Mouse (Mus musculus) left cerebral cortex, adult 18-20 months (tissue): ENCODE results near the gene Abcg1. TPM values are rescaled to one million over a fixed set of nuclear protein-coding genes. Genes with fewer than 3 reads are reported as not detected.

Source experiments
- DNase-seq, 2 experiments: peaks; one replicate each; pipeline ENCODE4 v3.0.0; 2021 to 2022; ENCODE audit warnings: low spot score in 2 of 2, mixed read lengths in 1 of 2
- total RNA-seq, 2 experiments: library from RNA; stranded (reverse); gene quantifications; 2 replicates each; pipeline ENCODE4 v1.2.3; 2021

Gene Abcg1
- total RNA-seq, 2 experiments from 2014 or later: 70.5 to 80.0 TPM

DNA sequence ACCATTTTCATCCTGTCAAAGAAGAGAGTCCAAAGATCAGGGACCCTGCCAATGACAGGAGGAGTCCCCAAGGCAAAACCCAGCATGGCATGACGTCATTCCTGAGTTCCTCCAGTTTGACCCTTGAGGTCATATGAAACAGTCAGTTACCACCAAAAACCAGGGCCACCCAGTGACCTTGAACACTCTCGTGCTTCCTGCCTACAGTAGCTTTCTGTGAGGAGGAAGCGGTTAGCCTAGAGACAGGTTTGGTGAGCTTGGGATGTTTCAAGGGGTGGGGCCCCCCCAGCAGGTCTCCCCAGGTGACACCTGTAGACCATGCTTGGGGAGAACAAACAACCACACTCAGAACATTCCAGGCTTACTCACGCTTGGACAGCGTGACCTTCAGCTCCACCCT lies 20.1 kb downstream of the Abcg1 start:
- no peak for DNase-seq

DNA sequence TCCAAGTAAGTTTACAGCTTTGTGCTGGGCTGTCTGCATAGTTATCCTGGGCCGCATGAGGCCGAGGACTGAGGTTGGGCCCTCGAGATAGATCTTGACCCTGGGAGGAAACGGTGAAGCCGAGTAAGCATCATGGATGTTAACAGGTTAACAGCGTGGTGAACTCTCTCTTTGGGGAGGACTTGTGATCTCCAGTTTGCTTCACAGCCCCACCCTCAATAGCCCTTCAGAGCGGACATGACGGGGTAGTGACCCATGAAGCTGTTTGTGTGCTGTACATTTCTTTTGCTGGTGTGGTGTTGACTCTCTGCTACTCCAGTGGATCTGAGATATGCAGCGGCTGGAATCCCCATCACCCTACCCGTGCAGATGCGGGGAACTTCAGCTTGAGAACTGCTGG lies 21.1 kb downstream of the Abcg1 start:
- no peak for DNase-seq

DNA sequence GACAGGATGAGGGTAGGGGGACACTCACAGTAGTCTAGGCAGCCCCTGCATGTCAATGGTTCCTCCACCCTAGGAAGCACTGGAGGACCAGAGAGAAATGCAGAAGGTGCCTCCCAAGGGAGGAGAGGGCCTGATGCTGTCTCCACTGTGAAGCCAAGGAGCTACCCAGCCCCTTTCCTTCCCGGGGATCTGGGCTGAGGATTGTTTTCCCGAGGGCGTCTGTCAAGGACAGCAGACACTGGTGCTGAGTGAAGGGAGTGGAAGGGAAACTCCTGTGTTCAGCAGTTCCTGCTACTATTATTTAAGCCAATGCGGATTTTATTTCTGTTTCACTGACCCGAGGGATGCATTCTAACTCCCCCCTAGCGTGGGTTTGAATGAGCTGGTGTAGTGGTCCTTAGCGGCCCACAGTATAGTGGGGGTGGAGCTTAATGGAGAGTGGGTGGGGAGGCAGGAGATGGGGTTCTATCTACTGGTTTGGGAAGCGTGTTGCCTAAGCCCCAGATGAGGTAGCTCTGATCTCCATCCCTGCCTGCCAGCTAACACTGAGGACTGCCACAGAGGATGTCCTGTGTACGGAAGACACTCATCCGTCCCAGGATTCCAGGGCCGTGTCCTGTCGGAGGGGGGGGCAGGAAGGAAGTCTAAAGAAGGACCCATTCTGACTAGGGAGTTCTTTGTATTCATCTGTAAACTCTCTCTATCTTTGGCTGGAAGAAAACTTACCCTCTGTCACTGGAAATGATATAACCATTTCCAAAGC lies 21.8 kb downstream of the Abcg1 start:
- DNase-seq: no peak

DNA sequence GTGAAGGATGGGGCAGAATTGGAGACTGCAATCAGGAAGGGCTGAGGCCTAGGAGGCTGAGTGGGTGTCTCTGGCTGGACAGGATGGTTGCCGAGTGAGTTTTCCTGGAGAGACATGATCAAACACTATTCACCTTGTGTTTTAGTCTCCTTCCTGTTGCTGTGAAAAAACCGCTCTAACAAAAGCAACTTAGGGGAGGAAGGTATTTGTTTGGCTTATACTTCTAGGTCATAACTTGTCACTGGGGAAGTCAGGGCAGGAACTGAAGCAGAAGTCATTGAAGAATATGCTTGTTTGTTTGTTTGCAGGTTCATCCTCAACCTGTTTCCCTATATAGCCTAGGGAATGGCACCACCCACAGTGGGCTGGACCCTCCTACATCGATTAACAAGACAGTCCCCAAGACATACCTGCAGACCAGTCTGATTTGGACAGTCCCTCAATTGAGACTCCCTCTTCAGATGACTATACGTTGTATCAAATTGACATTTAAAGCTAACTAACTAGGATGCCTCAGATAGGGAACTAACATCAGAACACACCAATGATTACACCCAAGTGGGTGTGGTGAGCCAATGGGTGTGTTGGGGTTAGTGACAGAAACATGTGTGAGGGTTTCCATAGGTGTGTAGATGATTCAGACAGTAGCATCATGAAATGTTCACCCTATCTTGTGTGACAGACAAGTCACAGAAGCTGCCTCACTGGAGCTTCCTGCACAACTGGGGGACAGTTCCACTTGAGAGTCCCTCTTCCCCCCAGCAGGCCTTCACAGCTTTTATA lies 25.0 kb downstream of the Abcg1 start:
- no peak for DNase-seq

DNA sequence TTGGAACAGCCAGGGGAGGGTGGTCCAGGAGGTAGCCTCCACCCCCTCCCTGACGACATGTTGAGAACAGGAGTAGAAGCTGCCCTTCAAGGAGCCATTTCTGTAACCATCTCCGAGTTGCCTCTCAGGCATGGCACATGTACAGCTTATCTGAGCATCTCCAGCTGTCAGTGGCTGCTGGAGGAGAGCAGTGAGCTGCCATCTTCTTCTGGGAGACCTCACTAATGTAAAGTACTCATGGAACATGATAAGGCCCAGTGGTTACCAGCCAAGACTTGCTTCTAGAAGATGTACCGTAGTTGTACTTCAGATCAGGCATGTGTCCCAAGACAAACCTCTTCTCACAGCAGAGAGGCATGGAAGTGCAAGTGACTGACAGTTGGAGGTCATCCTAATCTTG lies 28.0 kb downstream of the Abcg1 start:
- no peak for DNase-seq

DNA sequence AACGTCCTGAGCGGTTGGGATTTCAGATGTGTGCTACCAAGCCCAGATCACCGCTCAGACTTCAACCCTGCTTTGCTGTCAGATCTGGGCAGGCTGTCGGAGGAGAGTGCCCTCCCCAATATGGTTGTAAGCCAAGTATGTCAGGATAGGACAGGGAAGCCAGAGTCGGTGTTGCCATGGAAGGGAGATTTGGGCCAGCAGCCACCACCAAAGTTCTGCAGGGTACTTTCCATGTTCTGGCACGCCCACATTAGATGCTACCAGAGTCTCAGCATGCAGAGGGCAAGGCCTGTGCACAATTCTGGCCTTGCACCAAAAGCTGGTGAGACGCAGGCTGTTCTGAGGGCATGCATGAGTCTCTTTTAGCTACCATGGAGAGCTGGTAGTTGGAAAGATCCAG lies 28.7 kb downstream of the Abcg1 start:
- no peak for DNase-seq

DNA sequence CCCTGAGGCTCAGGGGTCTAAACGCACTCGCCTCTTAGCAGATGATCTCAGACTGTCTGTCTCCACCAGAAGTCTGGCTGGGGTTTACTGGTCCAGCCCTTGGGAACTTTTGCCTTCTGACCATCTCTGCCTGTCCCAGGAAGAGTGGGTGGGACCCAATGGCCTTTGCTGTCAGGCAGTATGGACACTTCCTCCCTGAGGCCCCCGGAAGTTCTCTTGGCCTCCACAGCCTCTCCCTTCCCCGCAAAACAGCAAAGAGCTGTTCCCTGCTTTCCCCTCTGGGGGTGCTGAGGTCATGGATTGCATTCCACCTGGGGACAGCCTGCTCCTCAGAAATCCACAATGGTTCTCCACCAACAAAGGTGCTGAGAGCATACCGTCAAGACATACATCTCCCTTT lies 31.2 kb downstream of the Abcg1 start:
- no peak for DNase-seq

DNA sequence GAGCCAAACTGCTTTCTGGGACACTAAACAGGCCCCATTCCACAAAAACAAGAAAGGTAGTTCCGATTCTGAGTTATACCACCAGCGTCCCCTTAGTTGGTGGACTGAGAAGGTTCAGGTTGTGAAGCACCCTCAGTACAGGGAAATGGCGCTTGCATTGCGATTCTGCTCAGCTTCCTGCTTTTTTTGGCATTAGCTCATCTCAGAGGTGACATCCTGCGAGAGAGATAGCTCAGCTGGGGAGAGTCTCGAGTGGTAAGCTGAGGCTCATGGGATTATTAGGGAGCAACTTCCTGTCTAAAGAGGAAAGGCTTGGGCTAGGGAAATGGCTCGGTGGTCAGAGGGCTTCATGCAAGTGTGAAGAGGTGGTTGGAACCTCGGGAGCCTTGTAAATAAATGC lies 32.4 kb downstream of the Abcg1 start:
- DNase-seq: no peak

DNA sequence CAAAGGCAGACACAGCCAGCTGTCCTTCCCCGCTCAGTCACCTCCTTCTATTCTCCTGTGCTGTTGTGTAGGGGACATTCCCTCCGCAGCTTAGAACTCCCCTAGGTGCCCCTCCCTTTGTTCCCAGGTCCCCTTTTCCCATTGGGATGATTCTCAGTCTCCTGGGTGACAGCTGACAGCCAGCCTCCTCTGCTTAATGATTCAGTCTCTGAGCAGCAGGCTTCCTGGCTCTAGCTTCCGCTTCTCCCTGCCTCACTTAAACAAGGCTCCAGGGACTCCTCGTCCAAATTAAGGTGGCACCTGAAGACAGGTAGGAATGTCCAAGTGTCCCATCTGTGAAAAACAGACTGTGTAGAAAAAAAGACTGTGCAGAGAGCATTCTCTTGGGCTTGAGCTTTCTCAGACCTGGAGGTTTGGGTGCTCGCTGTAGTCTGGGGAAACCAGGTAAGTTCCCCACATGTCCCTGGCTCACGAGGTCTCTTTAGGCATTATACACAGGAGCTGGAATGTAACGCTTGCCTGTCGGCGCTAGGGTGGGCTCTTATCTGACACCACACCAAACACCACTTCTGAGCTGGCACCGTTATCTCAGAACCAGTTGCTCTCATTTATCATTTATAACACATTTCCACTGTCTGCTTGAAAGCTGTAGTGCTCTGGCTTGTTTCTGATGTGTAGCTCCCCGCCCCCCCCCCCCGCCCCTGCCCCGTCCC lies 33.7 kb downstream of the Abcg1 start:
- DNase-seq: no peak

DNA sequence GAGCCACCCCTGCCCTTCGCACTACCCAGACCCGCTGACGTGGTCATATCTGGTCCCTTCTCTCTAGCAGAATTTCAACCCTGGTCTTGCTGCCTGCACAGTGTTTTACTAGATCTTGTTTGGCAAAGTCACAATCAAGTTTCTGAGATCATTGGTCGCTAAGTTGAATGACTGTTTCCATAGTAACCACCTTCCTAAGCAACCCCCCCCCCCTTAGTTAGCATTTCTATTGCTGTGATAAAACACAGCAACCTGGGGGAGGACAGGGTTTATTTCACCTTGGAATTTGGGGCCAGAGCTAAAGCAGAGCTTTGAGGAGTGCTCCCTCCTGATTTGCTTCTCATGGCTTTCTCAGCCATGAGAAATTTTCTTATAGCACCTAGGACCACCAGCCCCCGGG lies 37.3 kb downstream of the Abcg1 start:
- DNase-seq: no peak

DNA sequence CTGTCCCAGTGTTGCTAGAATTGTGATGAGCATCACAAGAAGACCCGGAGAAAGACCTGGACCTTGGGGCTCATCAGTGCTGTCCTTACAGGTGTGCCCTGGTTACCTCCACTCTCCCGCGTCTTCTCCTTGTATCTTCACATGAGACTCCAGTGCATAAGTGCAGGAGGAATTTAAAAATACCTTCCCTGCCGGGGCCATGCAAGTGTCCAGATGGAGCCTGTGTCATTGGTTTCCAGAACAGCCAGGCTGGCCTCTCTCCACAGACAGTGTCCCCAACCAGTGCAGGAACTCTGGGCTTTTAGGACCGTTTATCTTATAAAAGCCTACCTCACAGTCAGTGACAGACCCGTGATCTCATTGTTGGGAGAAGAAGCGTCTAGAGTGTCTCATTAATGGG lies 38.1 kb downstream of the Abcg1 start:
- DNase-seq: no peak

DNA sequence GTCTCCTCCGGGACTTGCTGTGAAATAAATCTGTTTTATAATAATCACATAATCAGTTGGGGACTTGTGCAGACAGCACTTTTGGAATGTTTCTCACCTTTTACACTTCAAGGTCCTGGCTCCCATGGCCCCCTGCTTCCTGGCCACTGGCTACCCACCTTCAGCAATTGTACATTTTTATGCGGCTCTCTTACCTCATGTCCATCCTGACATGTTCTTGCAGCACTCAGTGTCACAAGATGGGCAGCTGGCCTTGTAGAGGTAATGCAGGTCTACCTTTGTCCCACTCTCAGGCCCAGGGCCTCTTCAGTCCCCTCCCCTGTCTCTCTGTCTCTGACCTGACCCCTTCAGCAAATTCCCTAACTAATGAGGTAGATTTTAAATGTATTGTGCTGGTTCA lies 39.4 kb downstream of the Abcg1 start:
- no peak for DNase-seq

DNA sequence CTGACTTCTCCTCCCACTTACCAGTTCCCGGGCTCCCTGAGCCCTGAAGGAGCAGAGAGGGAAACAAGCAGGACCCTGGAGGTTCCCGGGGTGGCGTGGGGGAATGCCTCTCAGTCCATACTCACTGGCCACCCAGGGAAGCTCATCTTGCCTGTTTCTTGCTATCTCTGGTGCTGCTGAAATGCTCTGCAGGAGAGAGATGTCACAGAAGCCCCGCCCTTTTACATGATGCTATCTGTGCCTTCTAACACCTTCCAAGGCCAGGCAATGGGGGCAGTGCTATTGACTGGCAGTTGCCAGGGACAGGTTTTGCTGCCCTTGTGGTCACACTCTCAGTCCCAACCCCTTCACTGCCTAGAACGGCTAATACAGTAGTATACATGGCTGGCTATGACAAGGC lies 41.3 kb downstream of the Abcg1 start:
- DNase-seq: no peak

DNA sequence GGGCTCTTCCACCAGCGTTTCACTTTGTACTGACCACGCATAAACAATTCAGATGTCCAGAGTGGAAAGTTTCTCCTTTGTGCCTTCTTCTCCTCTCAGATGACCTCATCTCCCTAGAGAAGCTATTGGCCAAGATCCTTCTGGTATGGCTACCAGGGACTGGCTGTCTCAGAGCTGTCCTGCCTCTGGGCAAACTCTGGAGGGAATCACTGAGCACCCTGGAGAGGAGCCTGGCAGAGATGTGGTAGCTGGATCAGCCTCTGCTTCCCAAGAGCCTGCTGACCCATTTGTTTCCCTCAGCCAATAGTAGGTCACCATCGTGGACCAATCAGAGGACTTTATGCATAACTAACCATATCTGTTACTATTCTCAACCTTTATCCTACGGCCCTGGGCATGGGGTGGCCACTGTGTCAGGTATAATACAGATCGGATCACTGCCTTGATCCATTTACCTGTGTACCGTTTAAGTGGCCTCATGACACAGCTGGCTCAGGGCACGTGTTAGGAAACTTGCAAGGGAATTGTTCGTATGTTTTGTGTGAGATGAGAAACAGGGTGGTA lies 45.6 kb downstream of the Abcg1 start:
- no peak for DNase-seq

DNA sequence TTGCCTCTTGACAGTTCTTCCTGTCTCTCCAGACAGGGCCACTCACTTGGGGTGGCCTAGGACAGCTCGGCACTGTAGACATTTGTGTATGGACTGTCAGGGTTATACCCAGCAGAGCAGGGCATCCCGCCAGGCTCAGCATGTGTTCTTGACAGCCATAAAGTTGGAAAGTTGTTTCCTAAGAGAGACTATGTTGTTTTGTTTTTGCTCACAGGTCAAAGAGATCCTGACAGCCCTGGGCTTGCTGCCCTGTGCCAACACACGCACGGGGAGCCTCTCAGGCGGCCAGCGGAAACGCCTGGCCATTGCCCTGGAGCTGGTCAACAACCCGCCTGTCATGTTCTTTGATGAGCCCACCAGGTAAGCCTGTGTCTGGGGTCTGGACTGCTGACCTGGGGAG lies 46.3 kb downstream of the Abcg1 start:
- no peak for DNase-seq

DNA sequence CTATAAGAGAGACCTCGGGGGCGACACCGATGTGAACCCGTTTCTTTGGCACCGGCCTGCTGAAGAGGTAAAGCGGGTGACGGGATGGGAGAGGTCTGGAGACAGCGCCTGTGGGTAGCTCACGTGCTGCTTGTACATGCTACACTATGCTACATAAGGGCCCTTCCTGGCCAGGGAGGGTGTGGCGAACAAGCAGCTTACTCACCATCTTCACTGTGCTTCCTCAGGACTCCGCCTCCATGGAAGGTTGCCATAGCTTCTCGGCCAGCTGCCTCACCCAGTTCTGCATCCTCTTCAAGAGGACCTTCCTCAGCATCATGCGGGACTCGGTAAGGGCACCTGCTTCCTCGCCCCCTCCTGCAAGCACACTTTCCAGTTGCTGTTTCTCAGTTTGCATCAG lies 50.9 kb downstream of the Abcg1 start:
- DNase-seq: no peak

DNA sequence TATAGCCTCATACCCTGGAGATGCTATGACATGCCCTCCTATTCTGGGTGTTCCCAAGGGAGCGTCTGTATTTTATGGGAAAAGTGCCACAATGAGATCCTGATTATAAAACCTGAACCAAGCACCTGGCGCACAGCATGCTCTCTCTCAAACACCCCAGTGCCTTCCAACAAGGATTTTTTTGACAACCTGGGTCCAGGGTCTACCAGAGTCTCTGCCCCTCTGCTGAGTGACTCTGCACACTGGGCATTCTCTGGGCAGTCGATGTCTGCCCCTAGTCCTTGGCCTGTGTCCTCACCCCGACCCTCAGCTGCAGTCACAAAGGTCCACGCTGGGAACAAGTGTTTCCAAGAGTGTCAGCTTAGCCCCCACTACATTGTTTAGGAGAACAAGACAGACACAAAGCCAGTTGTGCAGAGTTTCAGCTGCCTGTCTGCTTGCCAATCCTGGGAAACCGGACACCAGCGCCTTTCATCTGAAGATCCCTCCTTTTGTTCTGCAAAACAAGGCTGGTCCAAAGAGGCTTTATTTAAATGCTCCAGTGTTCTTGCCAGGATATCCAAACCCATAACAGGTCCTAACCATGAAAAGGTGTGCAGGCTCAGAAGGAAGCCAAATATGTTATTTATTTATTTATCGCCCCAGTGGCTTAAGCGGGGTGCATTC lies 55.8 kb downstream of the Abcg1 start:
- no peak for DNase-seq

DNA sequence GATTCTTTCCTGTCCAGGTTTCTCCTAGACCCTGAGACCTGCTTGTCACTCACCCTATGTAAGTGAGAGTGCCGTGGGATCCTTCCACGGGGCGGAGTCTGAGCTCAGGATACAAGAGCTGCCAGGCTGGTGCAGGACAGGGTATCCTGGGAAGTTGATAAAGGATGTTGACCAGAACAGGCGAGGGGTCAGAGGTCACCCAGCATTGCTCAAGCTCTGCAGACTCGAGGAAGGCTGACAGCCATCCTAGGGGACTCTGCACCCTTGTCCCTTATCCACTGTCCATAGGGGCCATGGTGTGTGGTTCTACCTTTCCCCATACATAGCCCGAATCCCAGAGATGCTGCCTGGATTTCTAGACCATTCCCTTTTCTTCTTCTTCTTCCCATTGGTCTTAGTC lies 58.6 kb downstream of the Abcg1 start:
- DNase-seq: no peak

DNA sequence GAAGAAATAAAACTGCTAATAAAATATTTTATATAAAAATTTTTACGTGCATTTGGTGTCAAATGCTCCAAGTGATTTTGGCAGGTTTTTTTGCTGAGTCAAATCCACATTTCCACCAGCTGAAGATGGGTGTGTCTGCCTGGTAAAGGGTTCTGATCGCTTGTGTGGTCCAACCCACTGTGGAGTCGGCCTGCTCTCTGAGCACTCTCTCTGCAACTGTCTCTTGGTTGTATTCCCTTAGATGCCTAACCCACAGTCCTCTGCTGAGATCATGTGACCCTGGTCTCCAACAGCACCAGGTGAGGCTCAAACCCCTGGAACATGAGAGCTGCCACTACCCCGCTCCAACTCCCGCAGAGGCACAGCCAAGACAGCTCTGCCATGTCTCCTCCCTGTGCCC lies 60.5 kb downstream of the Abcg1 start:
- DNase-seq: no peak

DNA sequence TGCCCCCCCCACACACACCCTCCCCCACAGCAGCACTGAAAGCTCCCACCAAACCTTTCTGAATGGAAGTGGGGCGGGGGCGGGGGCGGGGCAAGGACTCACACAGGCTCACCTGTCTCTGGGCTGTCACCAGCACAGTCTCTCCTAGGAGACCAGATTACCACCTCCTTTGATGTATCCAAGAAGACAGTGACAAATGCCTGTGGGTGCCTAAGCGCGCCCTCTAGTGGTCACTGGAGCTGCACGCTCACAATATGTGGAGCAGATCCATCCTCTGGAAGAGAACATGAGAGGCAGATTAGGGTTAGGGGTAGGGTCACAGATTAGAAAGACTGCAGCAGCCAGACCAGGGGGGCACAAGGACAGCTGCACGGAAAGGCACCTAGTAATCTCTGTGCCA lies 62.0 kb downstream of the Abcg1 start:
- peak; percentile 80 to 87 for DNase-seq

DNA sequence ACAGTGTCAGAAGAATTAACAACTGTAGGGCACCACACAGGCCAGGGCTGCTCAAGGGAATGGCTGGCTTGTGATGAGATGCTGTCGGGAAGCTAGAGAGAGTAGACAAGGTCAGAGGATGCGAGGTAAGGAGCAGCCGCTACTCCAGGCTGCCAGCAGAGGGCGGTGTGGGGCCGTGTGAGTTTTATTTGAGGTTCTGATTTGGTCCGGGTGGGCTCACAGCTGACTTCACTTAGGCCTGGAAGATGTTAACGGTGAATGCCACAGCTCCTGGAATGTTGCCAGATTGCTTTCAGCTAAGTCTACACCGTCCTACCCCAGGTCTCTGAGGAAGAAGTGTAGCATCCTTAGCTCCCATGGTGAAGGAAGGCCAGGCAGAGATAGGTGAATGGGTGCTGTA lies 64.5 kb downstream of the Abcg1 start:
- peak; percentile 36 to 43 for DNase-seq
